Mouse (Mus musculus): Measurements from ENCODE around the gene Cox17. TPM values are rescaled to one million over a fixed set of nuclear protein-coding genes. Genes with fewer than 3 reads are reported as not detected.

Gene Cox17
- polyA plus RNA-seq (2017; shearing (Covaris generic)), result 232 TPM

DNA sequence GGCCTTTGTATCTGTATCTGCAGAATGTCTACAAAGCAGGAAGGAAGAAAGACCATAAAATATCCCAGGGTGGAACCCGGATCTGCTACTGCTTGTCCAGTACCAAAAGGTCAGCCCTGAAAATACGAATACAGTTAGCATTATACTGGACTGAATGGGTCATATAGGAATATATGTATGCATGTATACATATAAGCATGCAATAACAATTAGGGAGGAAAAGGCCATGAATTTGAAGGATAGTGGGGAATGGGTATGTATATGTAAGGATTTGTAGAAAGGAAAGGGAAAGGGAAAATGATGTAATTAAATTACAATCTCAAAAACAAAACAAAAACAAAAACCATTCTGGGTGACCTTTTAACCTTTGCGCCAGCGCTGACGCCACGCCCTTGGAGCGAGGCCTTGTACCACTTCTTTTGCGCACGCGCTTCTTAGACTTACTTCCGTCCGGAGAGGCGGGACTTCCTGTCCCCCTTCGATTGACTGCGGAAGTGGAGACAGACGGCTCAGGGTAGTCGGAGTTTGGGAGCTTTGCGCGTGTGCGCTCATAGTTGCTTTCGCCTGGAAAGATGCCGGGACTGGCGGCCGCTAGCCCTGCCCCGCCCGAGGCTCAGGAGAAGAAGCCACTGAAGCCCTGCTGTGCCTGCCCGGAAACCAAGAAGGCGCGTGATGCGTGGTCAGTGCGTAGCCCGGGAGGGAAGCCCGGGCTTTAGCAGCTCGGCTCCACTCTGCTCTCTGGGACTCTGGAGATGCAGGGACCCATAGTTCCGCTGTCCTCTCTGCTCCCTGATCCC lies at the start of gene Cox17, which contains the start of gene Gm21987:
Gene Cox17, plus strand, starts transcription at position 463 of the 797 bp plus-strand sequence.
Gene Gm21987, plus strand, starts transcription at position 512 of the 797 bp plus-strand sequence.

DNA sequence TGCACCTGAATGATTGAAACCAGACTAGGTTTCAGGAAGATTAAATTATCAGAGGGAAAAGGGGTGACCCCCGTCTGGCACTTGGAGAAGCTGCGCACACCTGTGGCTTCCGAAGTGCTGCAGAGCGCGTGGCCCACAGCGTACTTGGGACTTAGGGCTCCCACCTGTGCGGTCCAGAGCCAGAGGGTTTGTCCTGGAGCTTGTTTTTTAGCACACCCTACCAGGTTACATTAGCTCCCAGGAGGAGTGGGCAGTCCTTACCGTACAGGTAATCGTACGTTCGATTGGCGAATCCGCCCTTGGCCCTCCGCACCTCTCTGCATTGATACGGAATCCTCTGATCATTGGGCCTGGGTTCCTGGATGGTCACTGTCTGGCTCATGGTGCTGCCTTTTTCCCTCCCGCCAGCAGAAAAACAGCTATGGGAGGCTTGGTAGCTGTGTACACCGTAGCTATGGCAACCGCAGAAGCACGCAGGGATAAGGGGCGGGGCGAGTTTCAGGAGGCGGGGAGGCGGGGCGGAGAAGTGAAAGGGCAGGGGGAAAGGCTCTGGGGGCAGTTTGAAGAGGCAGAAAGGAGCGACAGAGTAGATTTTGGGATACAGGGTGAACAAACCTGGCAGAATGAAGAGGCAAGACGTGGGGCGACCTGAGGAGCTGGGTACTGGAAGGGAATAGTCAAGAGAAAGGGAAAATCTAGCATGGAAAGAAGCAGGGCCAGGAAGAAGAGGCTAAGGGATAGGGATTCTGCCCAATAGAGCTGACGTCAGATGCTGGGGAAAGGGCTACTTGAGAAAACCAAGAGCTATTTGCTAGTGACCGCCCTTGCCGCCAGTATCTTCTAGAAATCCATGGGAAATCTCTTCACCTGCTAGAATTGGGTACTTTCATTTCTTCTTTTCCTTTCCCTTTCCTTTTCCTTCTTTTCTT lies 5.1 kb upstream of the Cox17 start, which contains the start of gene Maats1:
Gene Maats1, minus strand, starts transcription at position 748 of the 929 bp plus-strand sequence.

DNA sequence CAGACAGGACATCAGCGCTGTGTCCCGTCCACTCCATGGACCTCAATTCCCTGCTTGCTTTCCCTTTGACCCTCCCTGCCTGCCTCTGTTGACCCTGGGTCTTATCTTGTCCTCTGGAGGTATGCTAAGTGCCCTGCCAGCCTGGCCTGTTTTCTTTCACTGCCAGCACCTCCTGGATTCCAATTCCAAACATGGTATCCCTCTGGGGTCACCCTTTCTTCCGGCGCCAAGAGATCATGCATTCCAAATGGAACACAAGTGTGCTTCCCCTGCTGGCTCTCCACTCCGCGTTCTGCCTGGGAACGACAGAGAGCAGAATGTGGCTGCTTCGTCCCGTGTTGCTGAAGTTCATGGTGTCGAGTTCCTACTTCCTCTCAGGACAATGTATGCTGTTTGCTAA lies 15.1 kb downstream of the Cox17 start, which contains the start of gene Popdc2:
Gene Popdc2, plus strand, starts transcription at position 277 of the 400 bp plus-strand sequence.

Other genes with a start within 250 kb of the Cox17 start
- not detected for gene Nr1i2, start 52.2 kb upstream of the Cox17 start, polyA plus RNA-seq (2017; shearing (Covaris generic))
- gene Maats1, start 4.8 kb upstream of the Cox17 start, polyA plus RNA-seq (2017; shearing (Covaris generic)), result not detected
- not detected for gene Gm21987, start within 50 bp of the Cox17 start, polyA plus RNA-seq (2017; shearing (Covaris generic))
- 4.2 TPM for gene Popdc2, start 15.2 kb downstream of the Cox17 start, polyA plus RNA-seq (2017; shearing (Covaris generic))
- not detected for gene Pla1a, start 86.2 kb downstream of the Cox17 start, polyA plus RNA-seq (2017; shearing (Covaris generic))
- gene Adprh, start 105.7 kb downstream of the Cox17 start, polyA plus RNA-seq (2017; shearing (Covaris generic)), result 131 TPM
- gene Cd80, start 108.6 kb downstream of the Cox17 start, polyA plus RNA-seq (2017; shearing (Covaris generic)), result 5.7 TPM
- 11.0 TPM for gene Timmdc1, start 175.7 kb downstream of the Cox17 start, polyA plus RNA-seq (2017; shearing (Covaris generic))
- gene Poglut1, start 203.3 kb downstream of the Cox17 start, polyA plus RNA-seq (2017; shearing (Covaris generic)), result 53.5 TPM
- 51.3 TPM for gene Tmem39a, start 211.7 kb downstream of the Cox17 start, polyA plus RNA-seq (2017; shearing (Covaris generic))